Mouse (Mus musculus) embryonic facial prominence, embryonic 13.5 days (tissue): ENCODE measurements around the gene Fzd1. TPM values are rescaled to one million over a fixed set of nuclear protein-coding genes. Genes with fewer than 3 reads are reported as not detected.

ENCODE experiments used
- ATAC-seq: fragments of 200-750 bp; cut with Nextera tagmentation; 2 replicates; pipeline ENCODE4 v1.8.0; 2017; ENCODE audit warnings: low read depth; ENCODE audit not compliant: insufficient number of reproducible peaks, insufficient read depth, low FRiP score, low TSS enrichment
- H3K27ac ChIP-seq: fragments of 300-500 bp; sonication (generic); 2 replicates; pipeline ENCODE4 v1.5.1; 2015; ENCODE audit warnings: moderate library complexity, mild to moderate bottlenecking, inconsistent platforms
- H3K27me3 ChIP-seq: fragments of 300-500 bp; sonication (generic); 2 replicates; pipeline ENCODE4 v1.6.1; 2015; ENCODE audit warnings: mild to moderate bottlenecking, inconsistent platforms
- H3K36me3 ChIP-seq: fragments of 300-500 bp; sonication (generic); 2 replicates; pipeline ENCODE4 v1.6.1; 2015; ENCODE audit warnings: mild to moderate bottlenecking, inconsistent platforms
- H3K4me1 ChIP-seq: fragments of 300-500 bp; sonication (generic); 2 replicates; pipeline ENCODE4 v1.6.1; 2015; ENCODE audit warnings: inconsistent platforms
- H3K4me2 ChIP-seq: fragments of 300-500 bp; sonication (generic); 2 replicates; pipeline ENCODE4 v1.6.1; 2015; ENCODE audit warnings: moderate library complexity, mild to moderate bottlenecking, inconsistent platforms
- H3K4me3 ChIP-seq: fragments of 300-500 bp; sonication (generic); 2 replicates; pipeline ENCODE4 v1.5.1; 2015; ENCODE audit warnings: mild to moderate bottlenecking, inconsistent platforms
- H3K9ac ChIP-seq: fragments of 300-500 bp; sonication (generic); 2 replicates; pipeline ENCODE4 v1.6.1; 2015; ENCODE audit warnings: mild to moderate bottlenecking, inconsistent platforms
- H3K9me3 ChIP-seq: fragments of 300-500 bp; sonication (generic); 2 replicates; pipeline ENCODE4 v1.6.1; 2016; ENCODE audit warnings: inconsistent platforms
- WGBS: fragments of 180-500 bp; shearing (Covaris S2); methylation state at CpG from one replicate; pipeline ENCODE4 v1.1.7; 2015; ENCODE audit warnings: mixed read lengths; 5-methylcytosine and 5-hydroxymethylcytosine counted together
- polyA plus RNA-seq: library from polyadenylated mRNA; unstranded; fragments of >200 nt; fragmentation: Nextera tagmentation; extraction: Ambion mirVana; gene quantifications from 2 replicates; pipeline ENCODE4 v1.2.1, GENCODE M21; 2015

Fzd1 gene
- polyA plus RNA-seq, 1 experiment from 2014 or later, result 25.6 TPM

- Histone ChIP-seq H3K9me3 (no peaks in the 10 kb centered on the region), H3K9ac (no peak overlapping the region), H3K4me3 (no peak overlapping the region), H3K27me3 (no peaks in the 10 kb centered on the region), H3K27ac (no peak overlapping the region), H3K4me1 (peaks cover 3% of the 10 kb centered on the region; the same call in 1 of the 2 replicates), H3K36me3 (no peaks in the 10 kb centered on the region), H3K4me2 (no peak overlapping the region)
- 88% methylated on average over 1 of the region's 1 CpGs for WGBS
- ATAC-seq, result no peak
Observed at GRCm38 (mm10) chr5:4770609-4771008, 12.8 kb upstream of the Fzd1 start.

- Histone ChIP-seq H3K9ac (no peak overlapping the region), H3K27ac (no peak overlapping the region)
Observed at GRCm38 (mm10) chr5:4767896-4768295, 10.1 kb upstream of the Fzd1 start.

GRCm38 (mm10) chr5:4766719-4767118, 8.9 kb upstream of the Fzd1 start:
- no peak overlapping the region for H3K9ac ChIP-seq
- no peaks in the 10 kb centered on the region for H3K27me3 ChIP-seq
- no peak for ATAC-seq
- no peak overlapping the region for H3K27ac ChIP-seq
- H3K36me3 ChIP-seq, result no peaks in the 10 kb centered on the region
- WGBS, result 67% methylated on average over 5 of the region's 5 CpGs
- peaks cover 3% of the 10 kb centered on the region; the same call in 1 of the 2 replicates for H3K4me1 ChIP-seq
- H3K4me3 ChIP-seq, result no peak overlapping the region
- H3K9me3 ChIP-seq, result no peaks in the 10 kb centered on the region
- H3K4me2 ChIP-seq, result no peak overlapping the region

More at GRCm38 (mm10) chr5:4767896-4768295, 10.1 kb upstream of the Fzd1 start:
- Histone ChIP-seq H3K27me3 (no peaks in the 10 kb centered on the region), H3K4me1 (peaks cover 3% of the 10 kb centered on the region; the same call in 1 of the 2 replicates), H3K9me3 (no peaks in the 10 kb centered on the region), H3K4me3 (no peak overlapping the region), H3K4me2 (no peak overlapping the region), H3K36me3 (no peaks in the 10 kb centered on the region)
- WGBS, result 44% methylated on average over 2 of the region's 2 CpGs
- no peak for ATAC-seq

GRCm38 (mm10) chr5:4761891-4762290, 4.1 kb upstream of the Fzd1 start:
- no peaks in the 10 kb centered on the region for H3K27me3 ChIP-seq
- no peak overlapping the region for H3K27ac ChIP-seq
- H3K36me3 ChIP-seq, result no peaks in the 10 kb centered on the region
- no peak overlapping the region for H3K4me3 ChIP-seq
- peaks cover 7% of the 10 kb centered on the region; the same call in 1 of the 2 replicates for H3K4me1 ChIP-seq
- H3K4me2 ChIP-seq, result no peak overlapping the region
- no peak overlapping the region for H3K9ac ChIP-seq
- no peaks in the 10 kb centered on the region for H3K9me3 ChIP-seq
- ATAC-seq, result no peak

- Histone ChIP-seq H3K9ac (peak overlapping the region; percentile 97), H3K4me3 (peak overlapping the region; percentile 86), H3K27ac (peak overlapping the region; percentile 99), H3K9me3 (no peaks in the 10 kb centered on the region), H3K4me1 (peaks cover 32% of the 10 kb centered on the region), H3K4me2 (peak overlapping the region; percentile 94), H3K36me3 (peaks cover 4% of the 10 kb centered on the region; the same call in 1 of the 2 replicates), H3K27me3 (no peaks in the 10 kb centered on the region)
- peak; percentile 5; the same call in 1 of the 2 replicates for ATAC-seq
- WGBS, result 1% methylated on average over 23 of the region's 23 CpGs
Observed at GRCm38 (mm10) chr5:4758331-4759080, 671 bp upstream of the Fzd1 start.

GRCm38 (mm10) chr5:4756871-4757711, 744 bp downstream of the Fzd1 start:
- Histone ChIP-seq H3K9me3 (no peaks in the 10 kb centered on the region), H3K4me3 (peak overlapping the region; percentile 86), H3K27me3 (no peaks in the 10 kb centered on the region), H3K27ac (peak overlapping the region; percentile 99), H3K4me2 (peak overlapping the region; percentile 94), H3K9ac (peak overlapping the region; percentile 97), H3K36me3 (peaks cover 4% of the 10 kb centered on the region; the same call in 1 of the 2 replicates), H3K4me1 (peaks cover 32% of the 10 kb centered on the region)
- WGBS, result under 1% methylated on average over 80 of the region's 80 CpGs
- ATAC-seq, result peak; percentile 63

- ATAC-seq, result no peak
- Histone ChIP-seq H3K27me3 (no peaks in the 10 kb centered on the region), H3K4me2 (peak overlapping the region; percentile 94), H3K27ac (peak overlapping the region; percentile 99), H3K9me3 (no peaks in the 10 kb centered on the region), H3K4me1 (peaks cover 32% of the 10 kb centered on the region), H3K36me3 (peaks cover 4% of the 10 kb centered on the region; the same call in 1 of the 2 replicates), H3K4me3 (peak overlapping the region; percentile 86), H3K9ac (peak overlapping the region; percentile 97)
- 2% methylated on average over 43 of the region's 43 CpGs for WGBS
Observed at GRCm38 (mm10) chr5:4756001-4756681, 1.7 kb downstream of the Fzd1 start.

- Histone ChIP-seq H3K36me3 (peaks cover 4% of the 10 kb centered on the region; the same call in 1 of the 2 replicates), H3K4me2 (peak overlapping the region; percentile 94), H3K4me3 (peak overlapping the region; percentile 86), H3K4me1 (peaks cover 33% of the 10 kb centered on the region), H3K27me3 (no peaks in the 10 kb centered on the region), H3K9ac (peak overlapping the region; percentile 97), H3K27ac (no peak overlapping the region), H3K9me3 (no peaks in the 10 kb centered on the region)
- 28% methylated on average over 11 of the region's 11 CpGs for WGBS
- ATAC-seq, result no peak
Observed at GRCm38 (mm10) chr5:4755326-4755725, 2.5 kb downstream of the Fzd1 start.

GRCm38 (mm10) chr5:4754701-4755281, 3.0 kb downstream of the Fzd1 start:
- no peak for ATAC-seq
- Histone ChIP-seq H3K27me3 (no peaks in the 10 kb centered on the region), H3K4me1 (peaks cover 36% of the 10 kb centered on the region), H3K9ac (peak overlapping the region; percentile 97), H3K4me3 (peak overlapping the region; percentile 86), H3K36me3 (peaks cover 4% of the 10 kb centered on the region; the same call in 1 of the 2 replicates), H3K9me3 (no peaks in the 10 kb centered on the region), H3K27ac (no peak overlapping the region), H3K4me2 (peak overlapping the region; percentile 94)
- 23% methylated on average over 9 of the region's 9 CpGs for WGBS

- no peak overlapping the region for H3K9ac ChIP-seq
- H3K4me1 ChIP-seq, result peaks cover 29% of the 10 kb centered on the region
- no peak overlapping the region for H3K4me2 ChIP-seq
- peaks cover 4% of the 10 kb centered on the region; the same call in 1 of the 2 replicates for H3K36me3 ChIP-seq
- no peaks in the 10 kb centered on the region for H3K27me3 ChIP-seq
- no peaks in the 10 kb centered on the region for H3K9me3 ChIP-seq
- no peak overlapping the region for H3K4me3 ChIP-seq
- WGBS, result 87% methylated on average over 5 of the region's 5 CpGs
- H3K27ac ChIP-seq, result no peak overlapping the region
- ATAC-seq, result no peak
Observed at GRCm38 (mm10) chr5:4753161-4753560, 4.7 kb downstream of the Fzd1 start.

- WGBS, result 54% methylated on average over 4 of the region's 4 CpGs
- ATAC-seq, result no peak
Observed at GRCm38 (mm10) chr5:4742722-4743121, 15.1 kb downstream of the Fzd1 start.

More at GRCm38 (mm10) chr5:4742722-4743121, 15.1 kb downstream of the Fzd1 start:
- Histone ChIP-seq H3K36me3 (no peaks in the 10 kb centered on the region), H3K4me1 (peaks cover 18% of the 10 kb centered on the region), H3K9me3 (no peaks in the 10 kb centered on the region), H3K9ac (no peak overlapping the region), H3K4me3 (no peak overlapping the region), H3K27me3 (peaks cover 3% of the 10 kb centered on the region; the same call in 1 of the 2 replicates), H3K4me2 (no peak overlapping the region), H3K27ac (no peak overlapping the region)
